Mouse (Mus musculus): ENCODE data around the gene Scd3. TPM values are rescaled to one million over a fixed set of nuclear protein-coding genes. Genes with fewer than 3 reads are reported as not detected.

The Scd3 gene
- polyA plus RNA-seq (2015; fragmentation: Nextera tagmentation; extraction: Ambion mirVana): 4.9 and 6.6 TPM in 2 replicates

DNA sequence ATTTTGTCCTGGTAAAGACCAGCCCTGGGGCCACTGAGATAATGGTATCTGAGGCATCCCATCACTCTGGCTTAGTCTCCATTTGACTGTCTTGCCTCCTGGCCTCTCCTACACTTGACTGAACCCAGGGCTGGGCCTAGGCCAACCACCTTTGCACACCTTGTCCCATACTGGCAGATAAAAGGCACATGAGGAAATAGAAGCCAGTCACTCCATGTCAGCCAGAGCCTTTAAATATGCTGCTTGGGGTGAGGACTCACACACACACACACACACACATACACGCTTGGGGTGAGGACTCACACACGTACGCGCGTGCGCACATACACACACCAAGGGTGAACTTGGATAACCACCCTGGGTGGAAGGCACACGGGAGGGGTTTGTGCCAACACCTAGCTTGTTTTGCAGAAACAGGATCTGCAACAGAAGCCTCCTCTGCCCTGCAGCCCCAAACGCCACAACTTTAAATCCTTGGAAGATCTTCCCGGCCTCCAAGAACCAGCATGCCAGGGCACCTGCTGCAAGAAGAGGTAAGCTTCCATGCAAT lies at the start of gene Scd3:
Gene Scd3 (plus strand): TSS at position 255 of the 550 bp plus-strand sequence.
- Histone ChIP-seq H3K36me3 (ENCODE audit: control insufficient read depth, insufficient read depth, low read length) (no peaks in the 10 kb centered on the region), H3K9me3 (ENCODE audit: control insufficient read depth, low read length) (no peaks in the 10 kb centered on the region), H3K27ac (ENCODE audit: low read depth, low read length) (no peak within 1 kb of the TSS), H3K4me1 (ENCODE audit: control insufficient read depth, insufficient read depth, low read depth, low read length) (no peaks in the 10 kb centered on the region), H3K27me3 (replicated peaks; ENCODE audit: control insufficient read depth, insufficient read depth, low read length) (no peaks in the 10 kb centered on the region), H3K9ac (ENCODE audit: low read depth, low read length) (no peak within 1 kb of the TSS), H3K4me3 (ENCODE audit: low read length) (no peak within 1 kb of the TSS), H3K4me2 (ENCODE audit: low read length) (no peak within 1 kb of the TSS)
- 96% methylated on average over 9 of the region's 9 CpGs for WGBS
- no peak for ATAC-seq

DNA sequence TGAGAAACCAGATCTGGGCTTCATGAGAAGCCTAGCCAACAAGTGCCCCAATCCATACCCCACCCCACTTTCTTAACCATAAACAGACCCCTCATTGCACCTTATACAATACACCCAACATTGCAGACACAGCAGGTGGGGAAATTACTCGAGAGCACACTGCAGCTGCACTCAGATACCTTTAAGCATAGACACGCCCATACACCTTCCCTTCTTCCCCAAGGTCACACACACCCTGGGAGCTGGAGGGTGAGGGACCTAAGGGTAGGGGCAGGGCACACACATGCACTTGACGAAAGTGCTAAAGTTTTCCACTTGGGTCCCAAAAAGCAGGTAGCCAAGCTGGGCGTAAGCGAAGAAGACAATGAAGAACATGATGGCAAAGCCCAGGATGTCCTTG lies 49.3 kb upstream of the Scd3 start:
- WGBS: 82% methylated on average over 5 of the region's 5 CpGs

DNA sequence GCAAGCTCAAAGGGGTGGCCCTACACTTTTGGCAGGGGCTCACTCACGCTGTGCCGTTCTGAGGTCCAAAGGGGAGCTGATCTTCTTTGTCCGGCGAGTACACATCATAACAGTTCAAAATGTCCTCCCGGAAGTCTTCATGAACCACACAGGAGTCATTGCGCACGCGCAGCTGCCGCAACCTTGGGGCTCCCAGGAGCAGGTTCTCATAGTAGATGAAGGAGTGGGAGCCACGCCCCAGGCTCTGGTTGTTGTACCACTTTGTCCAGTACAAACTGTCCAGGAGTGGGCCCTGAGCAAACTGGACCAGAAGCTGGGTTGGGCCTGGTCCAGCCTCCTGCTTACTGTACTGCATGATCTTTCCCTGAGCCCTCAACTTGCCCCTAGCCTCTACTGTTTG lies 46.1 kb upstream of the Scd3 start:
- 95% methylated on average over 10 of the region's 10 CpGs for WGBS

More for the DNA sequence above, 49.3 kb upstream of the Scd3 start:
- Histone ChIP-seq H3K9me3 (ENCODE audit: control insufficient read depth, low read length) (no peaks in the 10 kb centered on the region), H3K9ac (ENCODE audit: low read depth, low read length) (no peak overlapping the region), H3K4me1 (ENCODE audit: control insufficient read depth, insufficient read depth, low read depth, low read length) (no peaks in the 10 kb centered on the region), H3K4me2 (ENCODE audit: low read length) (no peak overlapping the region), H3K36me3 (ENCODE audit: control insufficient read depth, insufficient read depth, low read length) (no peaks in the 10 kb centered on the region), H3K4me3 (ENCODE audit: low read length) (no peak overlapping the region), H3K27me3 (replicated peaks; ENCODE audit: control insufficient read depth, insufficient read depth, low read length) (peaks cover 8% of the 10 kb centered on the region), H3K27ac (ENCODE audit: low read depth, low read length) (no peak overlapping the region)
- no peak for ATAC-seq

DNA sequence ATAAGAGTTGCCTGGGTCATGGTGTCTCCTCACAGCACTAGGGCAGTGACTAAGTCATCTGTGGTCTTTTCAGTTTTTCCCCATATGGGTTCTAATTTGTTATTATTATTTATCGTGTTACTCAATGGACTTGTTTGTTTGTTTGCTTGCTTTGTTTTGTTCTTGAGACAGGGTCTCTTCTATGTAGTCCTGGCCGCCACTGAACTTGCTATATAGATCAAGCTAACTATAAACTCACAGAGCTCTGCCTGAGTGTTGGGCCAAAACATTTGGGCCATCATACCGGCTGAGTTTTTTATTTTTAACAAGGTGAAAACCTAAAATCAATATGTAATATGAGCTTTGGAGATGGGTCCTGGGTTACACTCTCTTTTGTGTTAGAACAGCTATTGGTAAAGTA lies 43.7 kb upstream of the Scd3 start:
- ATAC-seq: no peak
- H3K9me3 ChIP-seq (ENCODE audit: control insufficient read depth, low read length): no peaks in the 10 kb centered on the region
- H3K27me3 ChIP-seq (replicated peaks; ENCODE audit: control insufficient read depth, insufficient read depth, low read length): peaks cover 5% of the 10 kb centered on the region; the same call in 1 of the 2 replicates
- WGBS: 89% methylated on average over 3 of the region's 3 CpGs
- H3K27ac ChIP-seq (ENCODE audit: low read depth, low read length): no peak overlapping the region
- no peak overlapping the region for H3K9ac ChIP-seq (ENCODE audit: low read depth, low read length)
- no peaks in the 10 kb centered on the region for H3K4me1 ChIP-seq (ENCODE audit: control insufficient read depth, insufficient read depth, low read depth, low read length)
- no peak overlapping the region for H3K4me2 ChIP-seq (ENCODE audit: low read length)
- H3K4me3 ChIP-seq (ENCODE audit: low read length): no peak overlapping the region
- no peaks in the 10 kb centered on the region for H3K36me3 ChIP-seq (ENCODE audit: control insufficient read depth, insufficient read depth, low read length)

More for the DNA sequence above, 46.1 kb upstream of the Scd3 start:
- Histone ChIP-seq H3K4me1 (ENCODE audit: control insufficient read depth, insufficient read depth, low read depth, low read length) (no peaks in the 10 kb centered on the region), H3K9me3 (ENCODE audit: control insufficient read depth, low read length) (no peaks in the 10 kb centered on the region), H3K9ac (ENCODE audit: low read depth, low read length) (no peak overlapping the region), H3K4me3 (ENCODE audit: low read length) (no peak overlapping the region), H3K36me3 (ENCODE audit: control insufficient read depth, insufficient read depth, low read length) (no peaks in the 10 kb centered on the region), H3K27me3 (replicated peaks; ENCODE audit: control insufficient read depth, insufficient read depth, low read length) (peaks cover 5% of the 10 kb centered on the region), H3K27ac (ENCODE audit: low read depth, low read length) (no peak overlapping the region), H3K4me2 (ENCODE audit: low read length) (no peak overlapping the region)
- no peak for ATAC-seq

DNA sequence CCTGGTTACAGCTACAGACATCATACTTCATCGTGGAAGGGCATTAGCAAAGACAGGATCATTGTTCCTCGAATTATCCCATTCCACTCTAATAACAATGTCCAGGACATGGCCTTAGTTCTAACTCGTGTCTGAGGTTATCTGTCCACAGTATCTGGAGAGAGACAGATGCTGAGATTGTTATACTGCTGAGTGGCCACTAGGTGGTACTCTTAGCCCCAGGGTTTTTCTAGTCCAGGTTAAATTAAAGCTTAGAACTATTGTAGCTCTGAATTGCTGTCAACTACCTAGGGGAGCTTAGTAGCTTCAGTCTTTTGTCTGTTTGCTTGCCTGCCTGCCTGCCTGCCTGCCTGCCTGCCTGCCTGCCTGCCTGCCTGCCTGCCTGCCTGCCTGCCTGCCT lies 41.6 kb upstream of the Scd3 start:
- Histone ChIP-seq H3K4me1 (ENCODE audit: control insufficient read depth, insufficient read depth, low read depth, low read length) (no peaks in the 10 kb centered on the region), H3K27me3 (replicated peaks; ENCODE audit: control insufficient read depth, insufficient read depth, low read length) (no peaks in the 10 kb centered on the region), H3K9ac (ENCODE audit: low read depth, low read length) (no peak overlapping the region), H3K9me3 (ENCODE audit: control insufficient read depth, low read length) (no peaks in the 10 kb centered on the region), H3K36me3 (ENCODE audit: control insufficient read depth, insufficient read depth, low read length) (no peaks in the 10 kb centered on the region), H3K4me2 (ENCODE audit: low read length) (no peak overlapping the region), H3K27ac (ENCODE audit: low read depth, low read length) (no peak overlapping the region), H3K4me3 (ENCODE audit: low read length) (no peak overlapping the region)
- no peak for ATAC-seq
- 13% methylated on average over 3 of the region's 3 CpGs for WGBS

DNA sequence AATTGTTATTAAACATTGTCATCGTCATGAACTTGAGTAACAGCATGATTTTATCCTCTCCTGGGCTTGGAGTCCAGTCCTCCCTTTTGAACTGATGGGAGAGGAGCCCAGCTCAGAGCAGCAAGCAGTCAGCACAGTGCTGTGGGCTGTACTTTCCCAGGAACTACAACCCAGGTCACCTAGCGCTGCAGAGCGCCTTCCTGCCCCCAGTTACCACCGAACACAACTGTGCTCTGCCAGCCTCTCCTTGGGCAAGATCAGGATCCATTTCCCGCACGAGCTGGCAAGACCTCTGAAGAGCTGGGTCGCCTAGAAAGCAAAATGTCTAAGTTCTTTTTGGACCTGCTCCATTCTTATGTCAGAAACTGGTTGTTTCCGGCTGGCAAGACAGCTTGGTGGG lies 28.2 kb upstream of the Scd3 start:
- no peaks in the 10 kb centered on the region for H3K4me1 ChIP-seq (ENCODE audit: control insufficient read depth, insufficient read depth, low read depth, low read length)
- no peak overlapping the region for H3K4me2 ChIP-seq (ENCODE audit: low read length)
- H3K36me3 ChIP-seq (ENCODE audit: control insufficient read depth, insufficient read depth, low read length): no peaks in the 10 kb centered on the region
- no peak overlapping the region for H3K27ac ChIP-seq (ENCODE audit: low read depth, low read length)
- ATAC-seq: no peak
- WGBS: 60% methylated on average over 8 of the region's 8 CpGs
- H3K9me3 ChIP-seq (ENCODE audit: control insufficient read depth, low read length): no peaks in the 10 kb centered on the region
- no peak overlapping the region for H3K4me3 ChIP-seq (ENCODE audit: low read length)
- H3K27me3 ChIP-seq (replicated peaks; ENCODE audit: control insufficient read depth, insufficient read depth, low read length): no peaks in the 10 kb centered on the region
- H3K9ac ChIP-seq (ENCODE audit: low read depth, low read length): no peak overlapping the region

DNA sequence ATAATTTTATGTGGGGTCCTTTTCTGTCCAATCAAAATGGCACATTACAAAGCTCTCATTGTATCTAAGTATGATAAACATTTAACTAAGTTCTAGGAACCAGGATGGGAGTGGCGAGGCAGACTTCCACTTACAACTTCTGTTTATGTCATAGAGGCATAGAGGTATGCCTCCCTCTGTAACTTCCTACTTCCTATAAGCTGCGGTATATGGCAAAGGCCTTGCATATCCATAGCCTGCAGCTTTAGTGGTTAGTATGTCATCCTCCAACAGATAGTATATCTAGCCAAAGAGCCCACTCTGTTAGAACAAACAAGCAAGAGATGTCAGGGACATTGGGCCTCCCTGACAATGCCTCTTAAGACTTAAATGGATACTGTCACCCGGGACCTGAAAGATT lies 26.3 kb upstream of the Scd3 start:
- no peak for ATAC-seq
- H3K4me3 ChIP-seq (ENCODE audit: low read length): no peak overlapping the region
- H3K27ac ChIP-seq (ENCODE audit: low read depth, low read length): no peak overlapping the region
- no peak overlapping the region for H3K4me2 ChIP-seq (ENCODE audit: low read length)
- no peaks in the 10 kb centered on the region for H3K36me3 ChIP-seq (ENCODE audit: control insufficient read depth, insufficient read depth, low read length)
- no peaks in the 10 kb centered on the region for H3K9me3 ChIP-seq (ENCODE audit: control insufficient read depth, low read length)
- no peak overlapping the region for H3K9ac ChIP-seq (ENCODE audit: low read depth, low read length)
- WGBS: 79% methylated on average over 3 of the region's 3 CpGs
- H3K4me1 ChIP-seq (ENCODE audit: control insufficient read depth, insufficient read depth, low read depth, low read length): no peaks in the 10 kb centered on the region
- no peaks in the 10 kb centered on the region for H3K27me3 ChIP-seq (replicated peaks; ENCODE audit: control insufficient read depth, insufficient read depth, low read length)

DNA sequence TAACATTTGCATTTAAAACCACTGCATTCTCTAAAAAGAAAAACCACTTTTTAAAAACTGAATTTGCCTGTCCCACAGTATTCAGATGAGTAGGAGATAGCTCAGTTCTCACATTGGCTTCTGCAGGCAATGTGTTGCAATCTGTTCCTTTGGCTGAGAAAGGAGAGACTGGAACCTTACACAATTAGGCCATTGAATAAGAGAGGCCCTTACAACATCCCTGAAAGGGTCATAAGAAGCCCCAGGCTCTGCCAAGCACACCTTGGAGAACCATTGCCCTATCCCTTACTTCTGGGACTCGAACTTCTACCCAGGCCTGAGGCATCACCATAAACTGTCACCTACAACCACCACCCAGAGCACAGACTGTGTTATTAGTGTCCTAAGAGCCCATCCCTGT lies 22.6 kb upstream of the Scd3 start:
- WGBS: 87% methylated on average over 1 of the region's 1 CpGs

DNA sequence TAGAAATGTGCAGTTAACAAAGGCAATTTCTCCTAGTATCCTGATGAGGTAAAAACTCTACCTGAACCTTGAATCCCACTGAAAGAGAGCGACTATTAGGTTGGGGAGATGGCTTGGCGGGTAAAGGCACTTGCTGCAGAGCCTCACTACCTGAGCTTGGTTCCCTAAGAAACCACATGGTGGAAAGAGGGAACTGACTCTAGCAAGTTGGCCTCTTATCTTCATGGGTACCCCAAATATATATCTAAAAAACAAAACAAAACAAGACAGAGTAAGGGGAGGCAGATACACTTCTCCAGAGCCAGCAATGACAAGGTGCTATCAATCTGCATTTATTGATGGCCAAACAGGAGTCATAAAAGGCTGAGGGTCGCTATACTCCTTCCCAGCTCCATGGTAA lies 19.1 kb upstream of the Scd3 start:
- H3K9ac ChIP-seq (ENCODE audit: low read depth, low read length): no peak overlapping the region
- H3K4me2 ChIP-seq (ENCODE audit: low read length): no peak overlapping the region
- no peak for ATAC-seq
- 73% methylated on average over 3 of the region's 3 CpGs for WGBS
- no peaks in the 10 kb centered on the region for H3K9me3 ChIP-seq (ENCODE audit: control insufficient read depth, low read length)
- no peaks in the 10 kb centered on the region for H3K4me1 ChIP-seq (ENCODE audit: control insufficient read depth, insufficient read depth, low read depth, low read length)
- H3K4me3 ChIP-seq (ENCODE audit: low read length): no peak overlapping the region
- no peaks in the 10 kb centered on the region for H3K36me3 ChIP-seq (ENCODE audit: control insufficient read depth, insufficient read depth, low read length)
- no peaks in the 10 kb centered on the region for H3K27me3 ChIP-seq (replicated peaks; ENCODE audit: control insufficient read depth, insufficient read depth, low read length)
- no peak overlapping the region for H3K27ac ChIP-seq (ENCODE audit: low read depth, low read length)

More for the DNA sequence above, 22.6 kb upstream of the Scd3 start:
- Histone ChIP-seq H3K4me3 (ENCODE audit: low read length) (no peak overlapping the region), H3K9ac (ENCODE audit: low read depth, low read length) (no peak overlapping the region), H3K4me2 (ENCODE audit: low read length) (no peak overlapping the region), H3K36me3 (ENCODE audit: control insufficient read depth, insufficient read depth, low read length) (no peaks in the 10 kb centered on the region), H3K27ac (ENCODE audit: low read depth, low read length) (no peak overlapping the region), H3K9me3 (ENCODE audit: control insufficient read depth, low read length) (no peaks in the 10 kb centered on the region), H3K4me1 (ENCODE audit: control insufficient read depth, insufficient read depth, low read depth, low read length) (no peaks in the 10 kb centered on the region), H3K27me3 (replicated peaks; ENCODE audit: control insufficient read depth, insufficient read depth, low read length) (no peaks in the 10 kb centered on the region)
- ATAC-seq: no peak

DNA sequence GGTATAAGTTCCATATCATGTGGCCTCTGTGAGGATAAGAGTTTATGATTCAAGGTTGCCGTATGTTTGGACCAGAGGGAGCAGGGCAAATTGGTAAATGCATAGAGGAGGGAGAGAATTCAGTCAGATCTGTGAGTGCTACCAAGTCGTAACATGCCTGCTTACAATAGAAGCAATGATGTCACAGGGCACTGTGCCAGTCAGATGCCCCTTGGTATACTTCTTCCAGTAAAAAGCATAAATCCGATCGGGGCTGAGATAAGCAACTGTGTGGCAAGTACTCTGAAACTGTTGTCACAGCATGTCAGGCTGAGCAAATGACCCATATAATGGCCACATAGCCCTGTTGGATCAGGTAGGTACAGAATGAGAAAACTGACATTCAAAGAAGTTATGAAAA lies 14.0 kb upstream of the Scd3 start:
- Histone ChIP-seq H3K9me3 (ENCODE audit: control insufficient read depth, low read length) (no peaks in the 10 kb centered on the region), H3K4me3 (ENCODE audit: low read length) (no peak overlapping the region), H3K27me3 (replicated peaks; ENCODE audit: control insufficient read depth, insufficient read depth, low read length) (no peaks in the 10 kb centered on the region), H3K4me2 (ENCODE audit: low read length) (no peak overlapping the region), H3K36me3 (ENCODE audit: control insufficient read depth, insufficient read depth, low read length) (no peaks in the 10 kb centered on the region), H3K27ac (ENCODE audit: low read depth, low read length) (no peak overlapping the region), H3K9ac (ENCODE audit: low read depth, low read length) (no peak overlapping the region), H3K4me1 (ENCODE audit: control insufficient read depth, insufficient read depth, low read depth, low read length) (no peaks in the 10 kb centered on the region)
- no peak for ATAC-seq
- 79% methylated on average over 4 of the region's 4 CpGs for WGBS
